Mouse (Mus musculus): Measurements from ENCODE around the gene Thada. TPM values are rescaled to one million over a fixed set of nuclear protein-coding genes. Genes with fewer than 3 reads are reported as not detected.

Thada gene
- polyA plus RNA-seq, 1 experiment from 2014 or later, result 1.6 TPM

GRCm38 (mm10) chr17:84359810-84360209 is 106.2 kb downstream of the Thada start:
- Histone ChIP-seq H3K27me3 (ENCODE audit: control insufficient read depth, insufficient read depth, low read length) (no peaks in the 10 kb centered on the region), H3K27ac (replicated peaks) (no peak overlapping the region), H3K36me3 (ENCODE audit: control insufficient read depth, insufficient read depth, low read length) (no peaks in the 10 kb centered on the region; the same call in 1 of the 2 replicates), H3K4me2 (replicated peaks; ENCODE audit: low read depth) (no peak overlapping the region), H3K9ac (ENCODE audit: low read length) (no peak overlapping the region), H3K9me3 (ENCODE audit: control insufficient read depth, low read length) (no peaks in the 10 kb centered on the region), H3K4me3 (ENCODE audit: low read depth, low read length) (no peak overlapping the region), H3K4me1 (replicated peaks; ENCODE audit: control insufficient read depth, insufficient read depth) (peaks cover 9% of the 10 kb centered on the region; the same call in 1 of the 2 replicates)
- DNase-seq (ENCODE audit: low spot score) (no peak), ATAC-seq (ENCODE audit: low FRiP score, low TSS enrichment) (no peak)
- TF ChIP-seq EP300 (optimal IDR thresholded peaks at IDR 0.05) (no peak), CTCF (IDR thresholded peaks at IDR 0.05; ENCODE audit: low read depth) (no peak)
- 77% methylated on average over 7 of the region's 7 CpGs for WGBS

DNA sequence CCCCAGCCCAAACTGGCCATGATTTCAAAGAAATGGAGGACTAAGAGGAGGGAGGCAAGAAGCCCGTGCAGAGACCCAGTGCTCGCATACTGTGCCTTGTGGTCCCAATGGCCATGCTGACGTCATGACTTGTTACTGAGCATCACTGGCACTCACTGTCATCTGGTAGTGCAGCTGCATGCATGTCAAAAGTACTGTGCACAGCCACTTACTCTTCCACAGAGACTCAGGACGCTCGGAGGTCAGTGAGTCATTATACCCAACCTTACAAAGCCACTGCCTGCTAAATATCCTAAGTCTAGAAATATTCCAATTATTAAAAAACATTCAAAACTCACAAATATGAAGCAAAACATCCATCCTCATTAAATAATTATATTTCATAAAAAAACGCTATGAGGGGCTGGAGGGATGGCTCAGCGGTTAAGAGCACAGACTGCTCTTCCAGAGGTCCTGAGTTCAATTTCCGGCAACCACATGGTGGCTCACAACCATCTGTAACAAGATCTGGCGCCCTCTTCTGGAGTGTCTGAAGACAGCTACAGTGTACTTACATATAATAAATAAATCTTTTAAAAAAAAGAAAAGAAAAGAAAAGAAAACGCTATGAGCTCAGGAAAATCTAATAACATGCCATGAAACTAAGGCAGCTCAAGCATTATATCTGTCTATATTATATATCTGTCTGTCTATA is 106.9 kb downstream of the Thada start:
- TF ChIP-seq CTCF (IDR thresholded peaks at IDR 0.05; ENCODE audit: low read depth) (0 out of 2 replicates have a peak, but pooled peaks have one; percentile 19), EP300 (optimal IDR thresholded peaks at IDR 0.05) (no peak)
- Histone ChIP-seq H3K27me3 (ENCODE audit: control insufficient read depth, insufficient read depth, low read length) (no peaks in the 10 kb centered on the region), H3K9me3 (ENCODE audit: control insufficient read depth, low read length) (no peaks in the 10 kb centered on the region), H3K9ac (ENCODE audit: low read length) (no peak overlapping the region), H3K36me3 (ENCODE audit: control insufficient read depth, insufficient read depth, low read length) (no peaks in the 10 kb centered on the region; the same call in 1 of the 2 replicates), H3K4me1 (replicated peaks; ENCODE audit: control insufficient read depth, insufficient read depth) (0 out of 2 replicates have a peak, but pooled peaks cover 7% of the 10 kb centered on the region), H3K4me3 (ENCODE audit: low read depth, low read length) (no peak overlapping the region), H3K4me2 (replicated peaks; ENCODE audit: low read depth) (no peak overlapping the region), H3K27ac (replicated peaks) (no peak overlapping the region)
- ATAC-seq (ENCODE audit: low FRiP score, low TSS enrichment), result no peak
- no peak for DNase-seq (ENCODE audit: low spot score)
- WGBS, result 93% methylated on average over 10 of the region's 10 CpGs

DNA sequence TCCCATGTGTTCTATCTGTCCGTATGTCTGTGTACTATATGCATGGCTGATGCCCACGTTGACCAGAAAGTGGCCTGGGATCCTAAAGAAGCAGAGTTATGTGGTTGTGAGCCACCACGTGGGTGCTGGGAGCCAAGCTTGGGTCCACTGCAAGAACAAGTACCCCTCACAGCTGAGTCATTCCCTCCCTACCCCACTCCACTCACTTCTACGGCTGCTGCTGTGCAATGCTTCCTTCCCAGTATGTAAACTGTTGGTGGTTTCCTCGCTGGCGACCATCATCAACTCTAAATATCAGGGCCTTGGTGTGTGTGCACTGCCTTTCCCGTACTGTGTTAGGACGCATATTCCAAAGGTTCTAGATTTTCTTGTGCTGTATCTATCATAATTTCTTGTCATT is 108.2 kb downstream of the Thada start:
- Histone ChIP-seq H3K9me3 (ENCODE audit: control insufficient read depth, low read length) (no peaks in the 10 kb centered on the region), H3K27me3 (ENCODE audit: control insufficient read depth, insufficient read depth, low read length) (no peaks in the 10 kb centered on the region), H3K4me3 (ENCODE audit: low read depth, low read length) (no peak overlapping the region), H3K27ac (replicated peaks) (no peak overlapping the region), H3K4me1 (replicated peaks; ENCODE audit: control insufficient read depth, insufficient read depth) (no peaks in the 10 kb centered on the region), H3K4me2 (replicated peaks; ENCODE audit: low read depth) (no peak overlapping the region), H3K36me3 (ENCODE audit: control insufficient read depth, insufficient read depth, low read length) (no peaks in the 10 kb centered on the region; the same call in 1 of the 2 replicates), H3K9ac (ENCODE audit: low read length) (no peak overlapping the region)
- no peak for DNase-seq (ENCODE audit: low spot score)
- no peak for TF ChIP-seq CTCF (IDR thresholded peaks at IDR 0.05; ENCODE audit: low read depth)
- TF ChIP-seq EP300 (optimal IDR thresholded peaks at IDR 0.05), result no peak
- ATAC-seq (ENCODE audit: low FRiP score, low TSS enrichment), result no peak
- WGBS, result 92% methylated on average over 8 of the region's 8 CpGs

- 77% methylated on average over 8 of the region's 8 CpGs for WGBS
- H3K9me3 ChIP-seq (ENCODE audit: control insufficient read depth, low read length), result no peaks in the 10 kb centered on the region
- no peaks in the 10 kb centered on the region for H3K27me3 ChIP-seq (ENCODE audit: control insufficient read depth, insufficient read depth, low read length)
- no peaks in the 10 kb centered on the region for H3K4me1 ChIP-seq (replicated peaks; ENCODE audit: control insufficient read depth, insufficient read depth)
- no peak overlapping the region for H3K9ac ChIP-seq (ENCODE audit: low read length)
- no peak for ATAC-seq (ENCODE audit: low FRiP score, low TSS enrichment)
- H3K27ac ChIP-seq (replicated peaks), result no peak overlapping the region
- H3K4me2 ChIP-seq (replicated peaks; ENCODE audit: low read depth), result no peak overlapping the region
- H3K36me3 ChIP-seq (ENCODE audit: control insufficient read depth, insufficient read depth, low read length), result no peaks in the 10 kb centered on the region; the same call in 1 of the 2 replicates
- DNase-seq (ENCODE audit: low spot score), result no peak
- TF ChIP-seq CTCF (IDR thresholded peaks at IDR 0.05; ENCODE audit: low read depth) (no peak), EP300 (optimal IDR thresholded peaks at IDR 0.05) (no peak)
- H3K4me3 ChIP-seq (ENCODE audit: low read depth, low read length), result no peak overlapping the region
Observed at GRCm38 (mm10) chr17:84356056-84356887, 109.7 kb downstream of the Thada start.

GRCm38 (mm10) chr17:84355006-84355405 is 111.0 kb downstream of the Thada start:
- Histone ChIP-seq H3K4me2 (replicated peaks; ENCODE audit: low read depth) (no peak overlapping the region), H3K9ac (ENCODE audit: low read length) (no peak overlapping the region), H3K27me3 (ENCODE audit: control insufficient read depth, insufficient read depth, low read length) (no peaks in the 10 kb centered on the region), H3K36me3 (ENCODE audit: control insufficient read depth, insufficient read depth, low read length) (no peaks in the 10 kb centered on the region; the same call in 1 of the 2 replicates), H3K4me1 (replicated peaks; ENCODE audit: control insufficient read depth, insufficient read depth) (no peaks in the 10 kb centered on the region), H3K4me3 (ENCODE audit: low read depth, low read length) (no peak overlapping the region), H3K9me3 (ENCODE audit: control insufficient read depth, low read length) (no peaks in the 10 kb centered on the region), H3K27ac (replicated peaks) (peak overlapping the region; percentile 41; the same call in 1 of the 2 replicates)
- ATAC-seq (ENCODE audit: low FRiP score, low TSS enrichment) (no peak), DNase-seq (ENCODE audit: low spot score) (no peak)
- WGBS, result 86% methylated on average over 3 of the region's 3 CpGs
- TF ChIP-seq EP300 (optimal IDR thresholded peaks at IDR 0.05) (no peak), CTCF (IDR thresholded peaks at IDR 0.05; ENCODE audit: low read depth) (no peak)

All from stomach, postnatal 0 days (tissue).